Mouse (Mus musculus) ES-Bruce4 (cell line): ENCODE results near the gene Plpp6.

Source experiments
- CTCF ChIP-seq: IDR thresholded peaks from one replicate; pipeline ENCODE4 v1.8.1; 2011; ENCODE audit warnings: low read depth, low read length
- POLR2A ChIP-seq: IDR thresholded peaks from one replicate; pipeline ENCODE4 v1.8.1; 2011; ENCODE audit warnings: low read length; ENCODE audit not compliant: insufficient read depth

- TF ChIP-seq CTCF = no peak
- no peak for TF ChIP-seq POLR2A
Observed at GRCm38 (mm10) chr19:28947311-28947710, 16.4 kb upstream of the Plpp6 start.
